Mouse (Mus musculus) frontal cortex, postnatal 10 days (tissue): Measurements from ENCODE around the gene Rassf3.
A peak's percentile ranks its signal among the peaks of the same experiment; 100 is the strongest.

ENCODE experiments used
- DNase-seq, 2 experiments: peaks; one replicate each; pipeline ENCODE4 v3.0.0; 2022; ENCODE audit warnings: low spot score in 2 of 2, mixed read lengths in 1 of 2

Rassf3 gene

DNA sequence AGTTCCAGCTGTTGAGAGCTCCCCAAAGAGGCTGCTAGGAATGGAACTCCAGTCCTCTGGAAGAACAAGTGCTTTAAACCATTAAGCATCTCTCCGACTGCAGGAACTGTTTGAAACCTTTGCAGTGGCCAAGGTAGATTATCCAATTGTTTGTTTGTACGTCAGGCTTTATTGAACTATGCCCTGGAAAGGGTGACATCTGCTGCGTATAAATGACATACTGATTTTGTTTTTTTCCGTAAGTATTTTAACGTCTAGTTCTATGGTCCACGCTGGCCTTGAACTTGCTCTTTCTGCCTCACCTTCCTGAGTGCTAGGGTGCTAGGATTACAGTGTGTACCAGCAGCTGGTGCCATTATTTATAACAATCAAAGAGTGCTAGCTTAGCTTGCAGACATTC, 13.8 kb upstream of the Rassf3 start:
- no peak for DNase-seq

DNA sequence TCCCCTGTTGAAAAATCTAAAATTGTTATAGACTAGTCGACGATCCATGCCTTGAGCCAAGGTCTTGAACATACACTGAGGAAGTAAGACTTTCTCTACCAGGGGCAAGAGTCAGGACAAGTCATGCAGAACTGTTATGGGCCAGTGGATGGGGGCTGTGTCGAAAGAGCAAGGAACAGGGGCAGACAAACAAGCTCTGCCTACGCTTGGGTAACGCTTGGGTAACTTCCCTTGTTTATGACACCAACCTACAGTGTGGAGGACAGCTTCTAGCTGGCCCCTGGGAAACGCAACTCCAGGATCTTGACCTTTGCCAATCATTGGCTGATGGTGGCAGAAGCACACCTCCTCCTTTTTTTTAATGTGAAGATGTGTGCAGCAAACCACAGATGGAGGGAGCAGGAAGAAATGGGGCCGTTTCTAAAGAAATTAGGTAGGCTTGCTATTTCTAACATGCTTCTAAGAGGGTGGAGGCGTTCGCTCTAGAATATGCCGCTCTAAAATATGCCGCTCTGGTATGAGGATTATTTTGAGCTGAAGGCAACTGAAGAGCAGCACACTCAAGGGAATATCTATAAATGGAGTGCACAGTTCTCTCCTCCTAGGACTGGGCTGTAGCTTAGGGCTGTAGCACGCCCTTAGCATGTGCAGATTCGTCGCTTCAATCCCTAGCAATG, 12.6 kb upstream of the Rassf3 start:
- no peak for DNase-seq

DNA sequence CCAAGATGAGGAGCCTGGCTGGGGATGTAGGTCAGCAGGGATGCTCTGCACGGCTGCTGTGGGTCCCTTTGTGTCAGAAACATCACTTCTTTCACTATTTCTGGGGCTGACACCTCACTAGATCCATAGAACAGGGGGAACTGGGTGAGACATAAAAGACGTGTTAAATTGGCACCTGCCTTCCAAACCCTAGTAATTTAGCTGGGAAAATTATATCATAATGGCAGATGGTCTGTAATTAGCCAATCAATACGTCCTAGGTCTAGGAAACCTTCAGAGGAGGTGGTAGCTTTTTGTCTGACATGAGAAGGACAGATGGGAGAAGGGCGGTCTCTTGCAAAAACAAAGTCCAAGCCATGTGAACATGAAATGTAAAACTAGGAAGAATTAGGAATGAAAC, 11.6 kb upstream of the Rassf3 start:
- no peak for DNase-seq

DNA sequence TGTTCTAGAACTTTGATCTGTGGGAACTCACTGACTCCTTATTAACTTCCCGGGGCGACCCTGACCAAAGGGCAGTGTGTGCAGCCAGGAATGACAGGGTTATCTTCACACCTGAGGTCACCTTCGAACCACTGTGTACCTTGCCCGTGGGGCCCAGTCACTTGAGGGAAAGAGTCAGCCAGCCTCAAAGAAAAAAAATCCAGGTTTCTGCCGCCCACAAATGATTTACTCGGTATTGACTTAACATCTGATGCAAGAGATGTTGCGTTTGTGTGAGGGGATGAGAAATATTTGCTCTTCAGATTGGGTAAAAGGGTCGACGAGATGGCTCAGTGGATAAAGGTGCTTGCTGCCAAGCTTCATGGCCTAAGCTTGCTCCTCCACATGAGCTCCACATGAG, 10.2 kb upstream of the Rassf3 start:
- DNase-seq, result no peak

DNA sequence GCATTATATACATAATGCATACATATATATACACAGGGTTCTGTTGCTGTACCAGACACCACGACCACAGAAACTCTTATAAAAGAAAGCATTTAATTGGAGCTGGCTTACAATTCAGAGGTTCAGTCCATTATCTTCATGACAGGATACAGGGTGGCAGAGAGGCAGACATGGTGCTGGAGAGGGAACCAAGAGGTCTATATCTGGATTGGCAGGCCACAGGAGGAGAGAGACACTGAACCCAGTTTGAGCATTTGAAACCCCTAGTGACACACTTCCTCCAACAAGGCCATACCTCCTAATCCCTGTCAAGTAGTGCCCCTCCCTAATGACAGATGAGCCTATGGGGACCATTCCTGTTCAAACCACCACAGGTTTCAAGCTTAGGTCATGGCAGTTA, 7.2 kb upstream of the Rassf3 start:
- DNase-seq, result no peak

DNA sequence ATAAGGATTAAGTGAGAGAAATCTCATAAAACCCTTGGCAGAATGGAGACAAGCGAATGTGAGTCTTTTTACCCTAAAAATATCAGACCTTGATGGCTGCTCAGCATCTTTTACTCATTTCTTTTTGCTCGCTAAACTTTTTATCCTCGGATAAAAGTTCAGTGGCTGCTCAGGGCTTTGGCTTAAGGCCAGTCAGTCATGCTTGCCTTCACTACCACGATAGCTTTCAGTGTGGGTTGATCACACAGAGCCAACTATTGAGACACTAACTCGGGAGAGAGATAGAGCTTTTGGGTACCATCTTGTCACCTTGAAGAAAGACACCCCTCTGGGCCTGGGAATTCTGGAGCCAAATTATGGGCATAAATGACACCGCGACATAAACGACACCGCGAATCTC, 5.0 kb upstream of the Rassf3 start:
- no peak for DNase-seq

DNA sequence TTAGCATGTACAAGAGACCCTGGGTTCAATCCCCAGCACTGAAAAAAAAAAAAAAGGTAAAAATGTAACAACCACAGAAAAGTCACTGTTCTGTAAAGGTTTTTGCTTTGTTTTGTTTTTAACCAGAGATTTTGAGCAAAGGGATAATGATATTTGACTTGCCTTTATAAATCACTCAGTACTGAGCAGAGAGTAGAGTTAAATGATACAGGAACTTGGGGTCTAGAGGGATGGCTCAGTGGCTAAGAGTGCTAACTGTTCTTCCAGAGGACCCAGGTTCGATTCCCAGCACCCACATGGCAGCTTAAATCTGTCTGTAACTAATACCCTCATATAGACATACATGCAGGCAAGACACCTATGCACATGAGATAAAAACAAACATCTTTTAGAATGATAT, 3.8 kb upstream of the Rassf3 start:
- DNase-seq, result no peak

DNA sequence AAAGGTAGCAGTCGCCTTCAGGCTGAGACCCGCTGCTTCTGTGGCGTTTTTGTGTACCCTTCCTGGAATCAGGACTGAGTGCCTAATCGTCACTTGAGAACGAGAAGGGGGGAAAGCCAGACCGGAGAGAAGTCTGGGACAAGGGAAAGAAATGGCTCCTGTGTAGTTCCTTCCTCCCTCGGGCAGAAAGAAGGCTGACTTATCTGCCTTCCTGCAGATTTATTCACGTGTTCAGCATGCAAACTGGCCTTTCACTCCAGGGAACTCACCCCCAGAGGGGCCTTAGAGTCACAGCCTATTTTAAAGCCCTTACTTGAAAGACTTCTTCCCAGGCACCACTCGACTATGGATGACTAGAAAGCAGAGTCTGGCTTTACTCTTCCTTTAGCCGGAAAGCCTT, 1.3 kb upstream of the Rassf3 start:
- DNase-seq, result no peak

DNA sequence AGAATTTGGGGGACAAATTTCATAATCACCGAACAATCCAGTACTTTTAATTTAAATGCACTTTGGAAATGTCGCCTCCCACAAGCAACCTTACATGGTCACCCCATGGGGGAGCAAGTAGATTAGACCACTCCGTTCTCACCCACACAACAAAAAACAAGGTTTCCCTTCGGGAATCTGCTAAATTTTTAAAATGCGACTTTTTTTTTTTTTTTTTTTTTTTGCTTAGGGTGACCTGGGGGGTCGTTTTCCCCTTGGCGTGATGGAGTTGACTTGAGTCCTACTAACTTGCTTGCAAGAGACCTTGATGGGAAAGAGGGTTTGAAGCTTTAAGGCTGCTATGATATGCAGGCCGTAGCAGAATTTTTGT, 806 bp upstream of the Rassf3 start:
- DNase-seq, result no peak

DNA sequence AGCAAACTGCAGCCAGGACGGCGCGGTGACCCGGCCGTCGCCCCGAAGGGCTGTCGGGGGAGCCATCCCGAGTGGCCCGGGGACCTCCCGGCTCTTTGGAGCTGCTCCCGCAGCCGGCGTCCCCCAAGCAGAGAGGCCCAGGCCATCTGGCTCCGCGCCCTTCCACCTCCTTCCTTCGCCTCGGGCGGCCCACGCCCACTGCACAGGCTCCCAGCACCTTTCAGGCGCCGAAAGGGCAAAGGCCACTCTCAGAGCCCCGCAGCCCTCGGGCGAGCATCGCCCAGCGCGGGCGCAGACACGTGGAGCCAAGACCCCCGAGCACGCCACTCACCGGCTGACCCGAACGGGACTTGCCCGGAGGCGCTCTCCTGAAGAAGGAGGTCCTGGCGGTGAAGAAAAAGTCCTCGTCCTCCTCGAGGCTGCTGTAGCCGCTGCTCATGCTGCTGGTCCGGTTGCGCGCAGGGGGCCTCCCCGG, 438 bp downstream of the Rassf3 start:
- DNase-seq, result peak in 1 of 2 experiments; percentile 41

DNA sequence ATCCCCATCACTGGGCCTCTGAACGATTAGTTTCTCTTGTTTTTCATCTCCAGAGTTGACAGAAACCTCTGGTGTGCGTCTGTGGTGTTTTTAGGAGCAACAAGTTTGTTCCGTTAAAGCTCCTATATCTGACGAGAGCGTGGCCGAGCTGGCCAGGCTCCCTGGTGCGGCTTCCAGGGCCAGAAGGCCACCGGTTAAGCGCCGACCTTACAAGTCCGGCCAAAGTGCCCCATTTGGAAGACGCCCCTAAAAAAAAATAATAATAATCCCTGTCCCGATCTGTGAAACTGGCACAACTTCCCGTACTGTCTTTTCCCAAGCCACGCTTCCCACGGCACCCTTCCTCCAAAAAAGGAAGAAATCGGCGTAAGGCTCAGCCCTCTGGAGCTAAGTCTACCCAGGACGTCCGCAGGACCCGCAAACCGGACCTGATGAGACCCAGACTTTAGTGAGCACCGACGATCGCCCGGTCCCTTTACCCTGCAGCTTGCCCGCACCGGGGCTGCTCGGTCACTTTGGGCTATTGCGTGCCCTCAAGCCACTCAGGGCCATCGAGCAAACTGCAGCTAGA, 961 bp downstream of the Rassf3 start:
- DNase-seq, result no peak

DNA sequence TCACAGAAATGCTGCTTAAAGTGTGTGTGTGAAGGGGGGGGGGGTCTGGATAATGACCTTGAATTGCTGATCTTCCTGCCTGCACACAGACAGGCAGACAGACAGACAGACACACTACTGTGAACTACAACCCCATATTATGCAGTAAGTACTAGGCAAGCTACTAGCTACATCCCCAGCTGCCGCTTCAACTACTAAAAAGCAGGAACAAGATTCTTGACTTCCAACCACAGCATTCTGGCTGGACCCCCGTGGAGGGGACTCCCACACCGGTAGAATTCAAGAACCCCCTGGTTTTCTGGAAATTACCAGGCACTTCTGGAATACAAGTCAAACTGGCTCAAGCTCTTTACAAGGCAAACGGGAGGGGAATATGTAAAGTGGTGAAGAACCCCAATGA, 1.9 kb downstream of the Rassf3 start:
- DNase-seq, result no peak

DNA sequence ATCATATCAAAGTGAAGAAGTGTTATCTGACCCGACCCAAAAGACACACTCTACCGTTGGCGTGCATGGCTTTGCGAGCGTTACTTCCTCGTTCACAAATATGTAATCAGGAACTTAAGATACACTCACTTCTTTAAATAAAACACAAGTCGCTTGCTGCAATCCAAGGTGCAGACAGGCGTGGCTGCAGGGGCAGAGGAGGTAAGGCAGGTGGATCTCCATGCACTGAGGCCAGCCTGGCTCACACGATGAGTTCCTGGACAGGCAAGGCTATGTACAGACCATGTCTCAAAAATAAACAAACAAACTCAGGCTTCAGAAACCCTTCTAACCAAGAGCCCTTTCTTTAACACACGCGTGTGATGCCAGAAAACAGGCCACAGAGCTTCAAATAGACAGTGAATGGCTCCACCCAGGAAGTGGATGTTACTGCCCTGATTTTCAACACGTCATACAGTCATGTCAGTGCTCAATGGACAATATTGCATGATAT, 2.4 kb downstream of the Rassf3 start:
- no peak for DNase-seq

DNA sequence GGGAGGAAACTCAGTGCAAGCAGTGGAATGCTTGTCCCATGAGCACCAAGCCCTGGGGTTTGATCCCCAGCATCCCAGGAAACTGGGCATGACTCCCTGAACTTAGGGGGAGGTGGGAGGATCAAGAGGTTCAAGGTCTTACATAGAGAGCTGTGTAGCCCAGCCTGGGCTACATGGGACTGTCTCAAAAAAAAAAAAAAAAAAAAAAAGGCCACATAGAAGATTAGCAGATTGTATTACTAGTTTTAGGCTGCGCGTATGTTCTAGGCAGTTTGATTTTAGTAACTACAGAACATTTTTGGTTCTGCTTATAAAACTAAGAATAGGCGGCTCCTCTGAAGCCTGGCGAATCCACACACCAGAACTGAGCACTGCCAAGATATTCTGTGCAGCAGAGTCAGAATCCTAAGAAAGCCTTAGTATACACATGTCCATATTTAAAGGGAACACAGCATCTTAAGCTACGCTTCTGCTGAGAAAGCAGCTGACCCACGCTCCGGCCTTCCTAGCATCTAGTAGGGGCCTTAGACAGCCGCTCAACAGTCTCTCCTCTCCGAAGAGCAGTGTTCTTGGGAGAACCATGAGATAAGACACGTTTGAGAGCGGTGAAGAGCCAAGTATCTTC, 3.4 kb downstream of the Rassf3 start:
- DNase-seq, result no peak

DNA sequence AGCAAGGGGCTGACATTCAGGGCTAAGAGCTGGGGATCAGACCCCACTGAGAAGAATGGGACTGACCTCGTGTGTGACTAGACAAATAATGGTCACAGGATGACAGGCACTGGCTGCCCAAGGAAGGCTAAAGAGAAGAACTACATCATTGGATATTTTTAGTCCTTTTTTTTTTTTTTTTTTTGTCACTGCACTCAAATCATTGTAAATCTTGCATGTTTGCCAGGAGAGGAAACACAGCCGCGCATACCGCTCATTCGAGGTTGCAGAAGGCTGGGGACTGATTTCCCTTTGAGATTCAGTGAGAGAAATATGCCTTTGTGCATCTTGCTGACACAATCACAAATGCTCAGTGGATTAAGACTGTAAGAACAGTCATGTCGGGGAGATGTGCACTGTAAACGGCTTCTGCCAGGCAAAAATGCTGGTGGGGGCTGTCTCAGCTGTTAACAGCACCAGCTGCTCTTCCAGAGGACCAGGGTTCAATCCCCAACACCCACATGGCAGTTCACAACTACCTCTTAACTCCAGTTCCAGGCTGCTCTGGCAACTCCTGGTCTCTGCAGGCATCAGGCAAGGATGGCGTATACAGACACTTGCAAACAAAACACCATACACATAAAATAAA, 4.5 kb downstream of the Rassf3 start:
- DNase-seq, result no peak

DNA sequence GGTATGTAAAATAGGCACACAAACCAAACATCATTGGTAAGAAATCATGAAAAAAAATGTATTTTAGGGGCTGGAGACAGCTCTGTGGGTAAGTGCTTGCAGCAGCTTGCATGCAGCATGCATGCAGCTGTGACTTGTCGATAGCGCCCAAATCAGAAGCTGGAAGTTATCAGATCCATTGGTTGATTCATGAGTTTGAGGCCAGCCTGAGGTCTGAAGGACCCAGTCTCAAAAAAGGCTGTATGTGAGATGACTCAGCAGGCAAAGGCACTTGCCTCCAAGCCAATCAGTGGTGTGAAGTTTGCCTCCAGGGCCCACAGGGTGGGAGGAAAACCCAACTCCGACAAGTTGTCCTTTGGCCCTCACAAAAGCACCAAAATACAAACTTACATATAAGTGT, 6.5 kb downstream of the Rassf3 start:
- DNase-seq, result no peak

DNA sequence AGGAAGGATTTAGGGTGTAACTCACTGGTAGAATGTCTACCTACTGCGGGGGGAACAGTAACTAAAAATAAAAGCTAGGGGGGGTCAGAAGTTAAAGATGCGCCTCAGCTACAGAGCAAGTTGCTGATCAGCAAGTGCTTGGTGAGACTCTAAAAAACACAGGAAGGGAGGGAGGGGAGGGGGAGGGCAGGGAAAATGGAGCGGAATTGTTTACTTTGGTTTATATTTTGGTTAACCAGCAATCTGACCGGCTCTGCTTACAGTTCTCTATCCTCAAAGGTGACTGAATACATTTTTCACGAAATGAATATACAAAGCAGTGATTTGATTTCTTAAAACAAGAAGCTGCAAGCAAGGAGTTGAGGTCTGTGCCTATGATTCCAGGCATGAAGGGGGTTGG, 7.2 kb downstream of the Rassf3 start:
- no peak for DNase-seq

DNA sequence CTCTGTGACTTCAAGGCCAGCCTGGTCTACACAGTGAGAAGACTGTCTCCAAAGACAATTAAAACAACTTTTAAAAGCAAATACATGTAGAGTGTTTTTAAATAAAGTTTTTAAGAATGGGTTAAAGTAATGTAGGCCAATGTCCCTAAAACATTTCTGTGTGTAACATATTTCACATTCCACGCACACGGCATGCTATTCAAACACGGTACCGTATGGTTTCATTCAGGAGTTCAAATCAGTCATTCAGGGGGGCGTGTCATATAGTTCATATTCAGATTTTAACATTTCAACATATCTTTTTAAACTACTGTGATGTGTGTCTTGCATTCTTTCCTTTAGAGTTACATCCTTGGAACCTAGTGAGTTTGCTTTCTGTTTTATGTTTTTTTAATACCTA, 7.9 kb downstream of the Rassf3 start:
- no peak for DNase-seq

DNA sequence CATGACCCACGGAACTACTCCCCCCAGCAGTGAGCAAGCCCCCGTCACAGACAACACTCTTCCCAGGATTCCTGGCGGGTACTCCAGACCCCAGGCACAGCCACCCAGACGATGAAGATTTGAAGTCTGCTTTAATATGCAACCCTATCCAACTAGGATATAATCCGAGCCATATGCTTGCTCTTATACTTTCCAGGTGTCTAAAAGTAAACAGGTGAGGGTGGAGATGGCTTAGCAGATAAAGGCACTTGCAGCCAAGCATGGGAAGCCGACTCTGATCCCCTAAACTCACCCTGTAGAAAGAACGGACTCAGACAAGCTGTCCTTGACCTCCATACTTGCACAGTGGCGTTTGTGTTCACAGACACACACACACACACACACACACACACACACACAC, 8.4 kb downstream of the Rassf3 start:
- no peak for DNase-seq

DNA sequence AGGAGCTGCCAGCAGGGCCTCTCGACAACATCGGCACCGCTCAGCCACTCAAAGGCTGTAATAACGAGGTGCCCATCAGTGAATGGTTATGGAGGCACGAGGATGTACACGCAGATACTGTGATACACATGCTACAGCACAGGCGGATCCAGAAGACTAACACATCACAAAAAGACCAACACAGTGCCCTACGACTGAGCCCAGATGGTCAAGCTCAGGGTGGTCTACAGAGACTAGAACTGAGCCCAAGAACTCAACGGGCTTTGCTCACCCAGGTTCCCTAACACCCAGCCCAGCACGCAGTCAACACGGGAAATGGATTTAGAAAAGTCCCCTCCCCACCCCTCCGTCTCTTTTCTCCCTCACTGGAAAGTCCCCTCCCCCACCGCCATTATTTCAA, 9.1 kb downstream of the Rassf3 start:
- no peak for DNase-seq

DNA sequence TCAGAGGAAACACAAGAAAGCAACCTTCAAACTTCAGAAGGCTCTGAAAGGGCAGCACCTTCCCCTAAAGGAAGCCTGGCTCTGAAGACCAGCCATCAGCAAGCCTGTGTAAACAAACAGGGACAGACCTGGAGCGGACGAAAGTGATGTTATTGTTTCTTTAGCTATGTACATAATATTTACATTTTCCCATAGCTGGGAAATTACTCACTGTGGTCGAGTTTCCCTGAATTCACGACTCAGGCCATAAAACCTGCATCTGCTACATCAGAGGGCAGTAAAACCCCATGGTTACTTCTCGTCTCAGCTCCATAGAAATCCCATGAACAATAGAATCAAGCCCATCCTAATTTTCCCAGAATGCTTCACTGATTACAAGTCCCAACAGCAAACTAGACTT, 11.1 kb downstream of the Rassf3 start:
- no peak for DNase-seq

DNA sequence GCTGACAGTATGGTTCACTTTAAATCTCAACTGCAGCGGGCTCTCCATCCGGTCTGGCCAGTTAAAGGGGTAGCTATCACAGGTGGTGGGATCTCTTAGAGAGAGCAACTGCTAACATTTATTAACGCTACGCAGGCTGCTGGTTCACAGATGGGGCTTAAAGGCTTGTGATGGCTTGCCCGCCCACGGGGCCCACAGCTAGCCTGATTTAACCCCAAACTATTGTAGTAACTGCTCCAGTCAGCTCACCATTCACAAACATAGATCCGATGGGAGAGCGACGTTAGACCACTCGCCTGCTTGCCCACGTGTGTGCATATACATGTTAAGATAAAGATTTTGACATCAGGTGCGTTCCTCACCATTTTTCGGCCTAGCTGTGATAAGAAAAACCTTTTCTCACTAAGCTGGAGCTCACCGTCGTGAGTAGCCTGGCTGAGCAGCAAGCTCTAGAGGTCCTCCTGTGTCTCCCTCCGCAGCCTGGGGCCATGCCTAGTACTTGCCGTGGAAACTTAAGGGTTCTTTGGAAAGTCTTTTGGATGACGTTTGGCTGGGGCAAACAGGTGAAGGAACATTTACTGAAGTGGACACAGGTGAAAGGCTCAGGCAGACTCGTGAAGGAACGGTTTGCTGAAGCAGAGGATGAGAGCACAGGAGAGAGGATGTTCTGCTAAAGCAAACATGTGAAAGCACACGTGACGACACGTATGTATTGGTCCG, 13.8 kb downstream of the Rassf3 start:
- no peak for DNase-seq
